In genomic region chr17:84322176-84322575, GRCm38 (mm10) we compare ENCODE assay signal across 21 mouse cellular contexts.
A peak's percentile ranks its signal among the peaks of the same experiment; 100 is the strongest.
DNase-seq lines count a peak whose midpoint lies in the region.
"Had no signal": no experiment of that assay in that cellular context is flagged by ENCODE, and none has a peak within 500 bp of the region (broad histone marks: within the 10 kb centered on the region; RNA-seq: fewer than 3 reads in every experiment).

No protein-coding gene starts in this region.

- WGBS in embryonic facial prominence, embryonic 10.5 days, result 91% methylated on average over 4 of the region's 4 CpGs

- intact Hi-C loops in heart, postnatal 25 days (cut with DNase I), result no loop called here

- H3K9me3 ChIP-seq in embryonic facial prominence, embryonic 10.5 days, result no peaks in the 10 kb centered on the region
- H3K9me3 ChIP-seq: embryonic facial prominence, embryonic 12.5 days; embryonic facial prominence, embryonic 15.5 days; forebrain, embryonic 13.5 days; hindbrain, embryonic 10.5 days; hindbrain, embryonic 13.5 days had no signal

- H3K27me3 ChIP-seq in embryonic facial prominence, embryonic 10.5 days (replicated peaks; ENCODE audit: low read depth, poor library complexity, severe bottlenecking), result no peaks in the 10 kb centered on the region
- H3K27me3 ChIP-seq: embryonic facial prominence, embryonic 12.5 days; embryonic facial prominence, embryonic 15.5 days; forebrain, embryonic 13.5 days; hindbrain, embryonic 13.5 days had no signal

- no peak overlapping the region for H3K27ac ChIP-seq in embryonic facial prominence, embryonic 10.5 days (replicated peaks)
- H3K27ac ChIP-seq: embryonic facial prominence, embryonic 12.5 days; embryonic facial prominence, embryonic 15.5 days; forebrain, embryonic 13.5 days; hindbrain, embryonic 10.5 days; hindbrain, embryonic 13.5 days; hindbrain, postnatal 0 days had no signal

- H3K4me1 ChIP-seq in embryonic facial prominence, embryonic 10.5 days, result peaks cover 45% of the 10 kb centered on the region
- H3K4me1 ChIP-seq: hindbrain, embryonic 13.5 days had no signal

- DNase-seq in adrenal gland, adult 2 months, result peak; percentile 25
- DNase-seq in adrenal gland, postnatal 14 days, result no peak
- DNase-seq in heart, adult 11 months, result peak; percentile 79
- no peak for DNase-seq in heart, postnatal 25 days (ENCODE audit: low spot score)
- peak; percentile 66 for DNase-seq in adipocyte (ENCODE audit: low spot score)
- peak; percentile 93 for DNase-seq in fat pad, adult 2 months (ENCODE audit: extremely low read depth, low read depth, low spot score)
- DNase-seq in embryonic facial prominence, embryonic 10.5 days (ENCODE audit: low spot score), result no peak
- no peak for DNase-seq in layer of hippocampus, postnatal 25 days (ENCODE audit: extremely low spot score in 1 of 2, low spot score in 1 of 2)
- DNase-seq: adrenal gland, adult 8-10 months; cerebellum, adult 18-20 months; cerebellum, adult 9-10 months; cerebellum, postnatal 14 days; gastrocnemius, postnatal 25 days; heart, postnatal 36 days; kidney, adult 18-20 months had no signal

- H3K36me3 ChIP-seq in embryonic facial prominence, embryonic 10.5 days (replicated peaks), result peaks cover 2% of the 10 kb centered on the region; the same call in 1 of the 2 replicates
- H3K36me3 ChIP-seq: embryonic facial prominence, embryonic 12.5 days; embryonic facial prominence, embryonic 15.5 days; hindbrain, embryonic 10.5 days; hindbrain, embryonic 13.5 days had no signal

- H3K4me3 ChIP-seq in embryonic facial prominence, embryonic 10.5 days, result no peak overlapping the region
- H3K4me3 ChIP-seq: embryonic facial prominence, embryonic 12.5 days; embryonic facial prominence, embryonic 15.5 days; forebrain, embryonic 13.5 days; hindbrain, embryonic 10.5 days; hindbrain, embryonic 13.5 days had no signal

Comparison
In these comparisons a context has a peak if more than half of its experiments do, and no peak if none do; other contexts are left out.
1. DNase-seq: peak in adrenal gland, adult 2 months (single experiment), heart, adult 11 months (single experiment), adipocyte (single experiment) and fat pad, adult 2 months (single experiment); none in adrenal gland, postnatal 14 days (single experiment), heart, postnatal 25 days (single experiment), embryonic facial prominence, embryonic 10.5 days (single experiment) and layer of hippocampus, postnatal 25 days (0 of 2).